Mouse (Mus musculus) stomach, embryonic 15.5 days (tissue): Measurements from ENCODE around the gene Fuom. TPM values are rescaled to one million over a fixed set of nuclear protein-coding genes. Genes with fewer than 3 reads are reported as not detected.

Experiments used
- ATAC-seq: fragments of 200-750 bp; cut with Nextera tagmentation; 2 replicates; pipeline ENCODE4 v1.8.0; 2017; ENCODE audit warnings: low read depth, moderate number of reproducible peaks, moderate TSS enrichment; ENCODE audit not compliant: insufficient read depth, low FRiP score
- H3K27ac ChIP-seq: fragments of 300-500 bp; sonication (generic); 2 replicates; pipeline ENCODE4 v1.5.1; 2015; ENCODE audit warnings: mild to moderate bottlenecking, inconsistent platforms
- H3K27me3 ChIP-seq: fragments of 300-500 bp; sonication (generic); replicated peaks from 2 replicates; pipeline ENCODE4 v1.6.1; 2015; ENCODE audit warnings: inconsistent platforms
- H3K36me3 ChIP-seq: fragments of 300-500 bp; sonication (generic); 2 replicates; pipeline ENCODE4 v1.6.1; 2015; ENCODE audit warnings: inconsistent platforms
- H3K4me1 ChIP-seq: fragments of 300-500 bp; sonication (generic); 2 replicates; pipeline ENCODE4 v1.6.1; 2015; ENCODE audit warnings: inconsistent platforms
- H3K4me2 ChIP-seq: fragments of 300-500 bp; sonication (generic); 2 replicates; pipeline ENCODE4 v1.6.1; 2015; ENCODE audit warnings: mild to moderate bottlenecking, inconsistent platforms
- H3K4me3 ChIP-seq: fragments of 300-500 bp; sonication (generic); replicated peaks from 2 replicates; pipeline ENCODE4 v1.5.1; 2015; ENCODE audit warnings: inconsistent platforms
- H3K9ac ChIP-seq: fragments of 300-500 bp; sonication (generic); 2 replicates; pipeline ENCODE4 v1.6.1; 2015; ENCODE audit warnings: inconsistent platforms
- H3K9me3 ChIP-seq: fragments of 300-500 bp; sonication (generic); 2 replicates; pipeline ENCODE4 v1.6.1; 2016; ENCODE audit warnings: inconsistent platforms
- WGBS: fragments of 180-500 bp; shearing (Covaris S2); methylation state at CpG from one replicate; pipeline ENCODE4 v1.1.7; 2015; 5-methylcytosine and 5-hydroxymethylcytosine counted together
- polyA plus RNA-seq: library from polyadenylated mRNA; unstranded; fragments of >200 nt; fragmentation: Nextera tagmentation; extraction: Ambion mirVana; gene quantifications from 2 replicates; pipeline ENCODE4 v1.2.1, GENCODE M21; 2015

Gene Fuom
- polyA plus RNA-seq, 1 experiment from 2014 or later = 32.4 TPM

DNA sequence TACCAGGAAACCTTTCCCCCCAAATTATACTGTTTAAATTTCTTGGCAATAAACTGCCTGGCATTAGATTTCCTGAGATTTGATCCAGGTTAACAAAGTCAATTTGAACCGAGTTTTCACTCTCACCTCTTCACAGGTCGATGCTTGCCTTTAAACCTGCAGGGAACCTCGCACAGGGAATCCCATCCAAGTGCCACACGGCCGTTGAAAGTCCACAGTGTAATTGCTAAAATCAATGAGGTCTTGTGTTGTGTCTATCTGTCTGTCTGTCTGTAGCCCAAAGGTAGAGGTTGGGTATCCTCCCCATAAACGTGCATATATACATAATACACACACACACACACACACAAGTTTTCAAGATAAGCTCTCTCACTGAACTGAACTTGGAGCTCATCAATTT is 34.8 kb downstream of the Fuom start:
- 49% methylated on average over 6 of the region's 6 CpGs for WGBS
- H3K9ac ChIP-seq = no peak overlapping the region
- ATAC-seq = no peak
- peaks cover 26% of the 10 kb centered on the region for H3K27me3 ChIP-seq
- no peaks in the 10 kb centered on the region for H3K36me3 ChIP-seq
- no peak overlapping the region for H3K27ac ChIP-seq
- H3K9me3 ChIP-seq = no peaks in the 10 kb centered on the region
- no peaks in the 10 kb centered on the region for H3K4me1 ChIP-seq
- no peak overlapping the region for H3K4me2 ChIP-seq
- H3K4me3 ChIP-seq = no peak overlapping the region

DNA sequence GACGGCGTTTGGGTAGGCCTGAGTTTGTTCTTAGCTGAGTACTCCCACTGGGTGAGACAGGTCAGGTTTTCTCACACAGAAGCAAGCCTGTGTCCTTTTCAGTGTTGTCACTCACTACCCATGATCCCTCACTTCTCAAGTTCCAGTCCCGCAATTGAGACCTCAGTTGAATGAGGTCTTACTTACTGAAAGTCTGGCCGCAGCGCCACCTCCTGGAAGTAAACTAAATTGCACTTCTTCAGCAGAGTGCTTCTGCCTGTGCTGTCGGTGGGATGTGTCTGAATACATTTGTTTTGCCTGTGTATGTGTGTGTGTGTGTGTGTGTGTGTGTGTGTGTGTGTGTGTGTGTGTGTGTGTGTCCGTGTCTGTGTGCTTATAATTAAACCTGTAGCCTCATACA is 39.1 kb downstream of the Fuom start:
- Histone ChIP-seq H3K4me2 (no peak overlapping the region), H3K27me3 (peaks cover 63% of the 10 kb centered on the region), H3K9ac (no peak overlapping the region), H3K9me3 (no peaks in the 10 kb centered on the region), H3K36me3 (no peaks in the 10 kb centered on the region), H3K4me1 (peaks cover 12% of the 10 kb centered on the region), H3K27ac (no peak overlapping the region), H3K4me3 (no peak overlapping the region)
- no peak for ATAC-seq
- 17% methylated on average over 7 of the region's 7 CpGs for WGBS

DNA sequence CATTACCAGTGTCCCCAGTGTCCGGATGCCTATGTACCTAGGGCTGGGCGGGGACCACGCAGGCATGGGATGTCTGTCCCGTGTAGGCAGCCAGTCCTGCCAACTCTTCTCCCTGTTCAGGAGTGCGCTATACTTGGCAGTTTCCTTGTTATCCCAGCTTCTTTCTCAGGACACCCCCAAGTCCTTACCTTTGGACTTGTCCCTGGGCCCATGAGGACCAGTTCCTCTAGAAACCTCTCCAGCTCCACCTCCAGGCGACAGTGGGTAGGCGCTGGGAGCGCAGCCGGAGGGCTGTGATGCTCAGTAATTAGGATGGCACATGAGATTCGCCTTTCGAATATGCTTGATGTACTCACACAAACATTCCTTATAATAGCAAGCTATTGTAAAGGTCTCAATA is 39.9 kb downstream of the Fuom start:
- Histone ChIP-seq H3K36me3 (no peaks in the 10 kb centered on the region), H3K4me2 (no peak overlapping the region), H3K9me3 (no peaks in the 10 kb centered on the region), H3K4me3 (no peak overlapping the region), H3K27me3 (peaks cover 70% of the 10 kb centered on the region), H3K27ac (no peak overlapping the region), H3K4me1 (peaks cover 12% of the 10 kb centered on the region), H3K9ac (no peak overlapping the region)
- 16% methylated on average over 11 of the region's 11 CpGs for WGBS
- ATAC-seq = peak; percentile 11; the same call in 1 of the 2 replicates

DNA sequence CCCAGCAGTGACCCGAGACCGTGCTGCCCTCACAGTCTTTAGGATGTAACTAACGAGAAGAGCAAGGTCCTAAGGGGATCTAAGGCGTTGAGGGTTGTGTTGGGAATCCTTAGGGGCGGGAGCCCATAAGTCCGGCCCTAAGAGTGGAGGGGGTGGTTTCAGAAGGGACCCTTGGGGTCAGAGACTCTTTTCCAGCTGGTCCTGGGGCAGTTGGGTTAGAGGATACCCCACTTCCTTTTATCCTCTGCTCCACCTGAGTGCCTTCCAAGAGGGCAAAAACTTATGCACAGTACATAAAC is 40.5 kb downstream of the Fuom start:
- Histone ChIP-seq H3K4me1 (peaks cover 12% of the 10 kb centered on the region), H3K4me3 (peak overlapping the region; percentile 41), H3K9ac (no peak overlapping the region), H3K27ac (no peak overlapping the region), H3K27me3 (peaks cover 76% of the 10 kb centered on the region), H3K4me2 (peak overlapping the region; percentile 83), H3K36me3 (no peaks in the 10 kb centered on the region), H3K9me3 (no peaks in the 10 kb centered on the region)
- ATAC-seq = no peak; the same call in 1 of the 2 replicates
- 1% methylated on average over 6 of the region's 6 CpGs for WGBS

DNA sequence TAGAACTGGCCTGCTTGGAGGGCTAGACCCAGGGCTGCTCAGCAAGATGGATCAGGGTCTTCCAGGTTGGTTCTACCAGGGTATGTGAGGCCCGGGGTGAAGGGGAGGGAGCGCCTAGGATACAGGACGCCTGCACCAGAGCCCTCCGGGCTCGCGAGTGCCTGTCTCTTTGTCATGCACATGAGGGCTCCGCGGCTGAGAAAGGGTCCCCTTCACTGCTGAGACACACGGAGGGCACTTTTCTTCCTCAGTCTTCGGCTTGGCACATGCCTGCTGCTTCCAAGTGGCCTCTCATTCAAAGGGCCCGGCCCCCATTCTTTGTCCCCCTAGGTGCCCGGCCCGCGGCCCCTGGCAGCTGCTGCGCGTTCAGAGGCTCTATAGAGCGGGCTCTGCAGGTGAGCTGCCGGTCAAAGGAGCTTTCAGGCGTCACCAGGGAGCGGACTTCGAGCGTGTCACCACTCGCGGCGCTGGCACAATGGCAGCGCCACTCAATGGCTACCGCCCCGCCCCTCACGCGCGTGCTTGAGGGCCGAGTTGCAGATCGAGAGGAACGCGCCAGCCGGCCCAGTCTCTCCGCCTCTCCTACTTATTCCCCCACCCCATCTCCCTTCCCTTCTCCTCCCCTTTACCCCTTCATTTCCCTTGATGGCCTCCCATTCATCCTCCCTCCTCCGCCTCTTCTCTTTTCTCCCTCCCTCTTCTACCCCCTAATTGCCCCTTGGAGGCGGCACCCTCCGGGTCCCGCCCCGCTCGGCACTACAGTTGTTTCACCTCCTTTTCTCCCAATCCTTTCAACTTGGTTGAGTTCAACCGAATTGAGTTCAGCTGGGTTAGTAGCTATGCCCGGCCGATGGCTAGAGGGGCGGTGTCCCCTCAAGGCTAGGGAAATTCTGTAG is 41.1 kb downstream of the Fuom start:
- Histone ChIP-seq H3K4me1 (peaks cover 12% of the 10 kb centered on the region), H3K9ac (no peak overlapping the region), H3K9me3 (no peaks in the 10 kb centered on the region), H3K27me3 (peaks cover 81% of the 10 kb centered on the region), H3K27ac (0 out of 2 replicates have a peak overlapping the region, but pooled peaks have one; percentile 40), H3K4me3 (peak overlapping the region; percentile 41), H3K4me2 (peak overlapping the region; percentile 83), H3K36me3 (no peaks in the 10 kb centered on the region)
- ATAC-seq = no peak; the same call in 1 of the 2 replicates
- under 1% methylated on average over 46 of the region's 47 CpGs for WGBS

DNA sequence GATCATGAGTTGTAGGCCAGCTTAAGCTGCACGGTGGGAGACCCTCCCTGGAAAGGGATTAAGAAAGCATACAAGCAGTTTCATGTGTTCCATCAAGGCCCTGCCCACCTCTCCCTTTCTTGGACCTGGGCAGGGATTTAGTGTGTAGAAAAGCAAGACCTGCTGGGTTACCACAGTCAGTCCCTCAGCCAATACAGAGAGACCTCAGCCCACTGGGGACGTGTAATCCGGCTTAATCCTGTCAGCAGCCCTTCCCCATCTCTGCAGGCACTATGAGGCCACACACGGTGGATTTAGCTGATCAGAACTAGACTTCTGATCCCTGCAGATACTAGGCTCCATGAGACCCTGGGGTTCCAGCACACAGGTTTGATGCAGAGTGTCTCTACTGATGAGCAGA is 42.6 kb downstream of the Fuom start:
- no peaks in the 10 kb centered on the region for H3K36me3 ChIP-seq
- 47% methylated on average over 4 of the region's 4 CpGs for WGBS
- no peak for ATAC-seq
- no peaks in the 10 kb centered on the region for H3K9me3 ChIP-seq
- peaks cover 12% of the 10 kb centered on the region for H3K4me1 ChIP-seq
- no peak overlapping the region for H3K4me2 ChIP-seq
- no peak overlapping the region for H3K27ac ChIP-seq
- H3K27me3 ChIP-seq = peaks cover 84% of the 10 kb centered on the region
- no peak overlapping the region for H3K9ac ChIP-seq
- no peak overlapping the region for H3K4me3 ChIP-seq

DNA sequence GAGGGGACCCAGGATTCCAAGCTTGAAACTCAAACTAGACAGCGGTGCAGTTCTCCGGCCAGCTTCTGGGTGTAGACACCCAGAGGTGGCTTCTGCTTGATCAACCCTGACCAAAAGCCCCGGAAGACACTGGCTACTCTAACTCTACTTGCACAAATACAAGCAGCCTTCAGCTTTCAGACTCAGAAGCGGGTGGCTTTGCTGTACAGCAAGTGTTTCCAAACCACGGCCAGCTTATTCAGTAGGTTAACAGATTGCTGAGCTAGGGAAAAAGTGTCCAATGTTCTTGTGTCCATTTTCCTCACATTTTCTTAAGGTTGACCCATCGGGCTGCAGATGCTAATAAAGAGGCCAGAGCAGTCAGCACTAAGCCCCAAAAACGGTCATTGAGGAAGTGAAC is 43.7 kb downstream of the Fuom start:
- Histone ChIP-seq H3K4me1 (peaks cover 12% of the 10 kb centered on the region), H3K27me3 (peaks cover 75% of the 10 kb centered on the region), H3K4me2 (peak overlapping the region; percentile 80), H3K9me3 (no peaks in the 10 kb centered on the region), H3K9ac (no peak overlapping the region), H3K36me3 (no peaks in the 10 kb centered on the region), H3K4me3 (peak overlapping the region; percentile 41), H3K27ac (no peak overlapping the region)
- no peak for ATAC-seq
- WGBS = 34% methylated on average over 7 of the region's 7 CpGs

DNA sequence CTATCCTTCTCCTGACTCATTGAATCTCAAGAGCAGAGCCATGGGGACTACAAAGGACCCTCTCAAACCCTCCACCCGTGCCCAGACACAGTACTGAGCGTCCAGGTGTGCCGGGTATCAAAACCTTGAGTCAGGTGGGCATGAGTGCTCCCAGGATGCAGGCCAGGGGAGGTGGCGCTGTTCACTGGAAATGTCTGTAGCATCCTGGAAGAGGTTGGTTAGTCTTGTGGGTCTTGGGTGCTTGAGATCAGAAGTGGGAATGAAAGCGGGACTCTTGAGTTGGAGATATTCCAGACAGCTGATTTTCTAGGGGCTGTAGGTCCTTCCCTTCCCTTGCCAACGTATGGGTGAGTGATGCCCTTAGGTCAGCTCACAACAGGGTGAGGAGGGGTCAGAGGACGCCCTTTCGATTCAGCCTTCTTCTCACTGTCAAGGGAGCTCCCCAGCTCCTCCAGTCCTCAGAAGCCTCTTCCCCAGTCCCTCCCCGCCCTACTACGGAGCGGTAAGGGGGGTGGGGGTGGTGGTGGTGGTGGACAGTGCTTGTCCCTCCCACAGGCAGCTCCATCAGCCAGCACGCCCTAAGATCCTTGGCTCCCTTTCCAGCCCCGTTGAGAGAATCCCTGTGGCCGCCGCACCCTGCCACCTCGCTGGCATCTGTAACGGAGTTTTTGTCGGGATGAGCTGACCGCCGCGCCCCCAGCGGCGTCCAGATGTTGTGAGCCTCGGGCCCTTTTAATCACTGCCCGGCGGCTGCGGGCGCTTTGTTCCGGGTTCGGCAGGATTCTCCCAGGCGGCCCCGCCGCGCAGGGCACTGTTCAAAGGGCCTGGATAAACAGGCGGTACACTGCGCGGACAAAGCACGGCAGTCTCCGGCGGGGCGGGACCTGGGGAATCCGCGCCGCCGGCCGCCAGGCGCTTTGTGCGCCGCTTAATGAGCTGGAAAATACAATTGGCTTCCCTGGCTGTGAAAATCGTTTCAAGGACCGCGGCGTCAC is 44.5 kb downstream of the Fuom start:
- peak; percentile 53; the same call in 1 of the 2 replicates for ATAC-seq
- Histone ChIP-seq H3K36me3 (no peaks in the 10 kb centered on the region), H3K4me2 (peak overlapping the region; percentile 80), H3K27me3 (peaks cover 78% of the 10 kb centered on the region), H3K9ac (no peak overlapping the region), H3K4me3 (peak overlapping the region; percentile 41), H3K27ac (no peak overlapping the region), H3K9me3 (no peaks in the 10 kb centered on the region), H3K4me1 (peaks cover 12% of the 10 kb centered on the region)
- 4% methylated on average over 53 of the region's 53 CpGs for WGBS

DNA sequence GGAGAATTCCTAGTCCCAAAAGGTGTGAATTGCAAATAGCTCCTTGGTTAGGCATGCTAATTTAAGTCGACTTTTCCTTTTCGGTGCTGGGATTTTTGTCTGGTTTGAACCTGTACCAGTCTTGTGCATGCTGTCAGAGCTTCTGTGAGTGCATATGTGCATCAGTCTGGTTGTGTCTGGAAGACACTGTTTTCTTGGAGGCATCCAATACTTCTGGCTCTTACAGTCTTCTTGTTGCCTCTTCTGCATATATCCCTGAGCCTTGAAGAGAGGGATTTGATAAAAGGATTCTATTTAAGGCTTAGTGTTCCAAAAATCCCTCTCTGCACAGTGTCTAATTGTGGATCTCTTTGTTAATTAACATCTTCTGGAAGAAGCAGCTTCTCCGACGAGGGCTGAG is 48.1 kb downstream of the Fuom start:
- WGBS = 69% methylated on average over 4 of the region's 4 CpGs
- H3K4me3 ChIP-seq = no peak overlapping the region
- no peaks in the 10 kb centered on the region for H3K36me3 ChIP-seq
- H3K4me2 ChIP-seq = no peak overlapping the region
- no peak for ATAC-seq
- no peaks in the 10 kb centered on the region for H3K9me3 ChIP-seq
- H3K27ac ChIP-seq = no peak overlapping the region
- H3K9ac ChIP-seq = no peak overlapping the region
- peaks cover 78% of the 10 kb centered on the region for H3K27me3 ChIP-seq
- peaks cover 9% of the 10 kb centered on the region for H3K4me1 ChIP-seq

DNA sequence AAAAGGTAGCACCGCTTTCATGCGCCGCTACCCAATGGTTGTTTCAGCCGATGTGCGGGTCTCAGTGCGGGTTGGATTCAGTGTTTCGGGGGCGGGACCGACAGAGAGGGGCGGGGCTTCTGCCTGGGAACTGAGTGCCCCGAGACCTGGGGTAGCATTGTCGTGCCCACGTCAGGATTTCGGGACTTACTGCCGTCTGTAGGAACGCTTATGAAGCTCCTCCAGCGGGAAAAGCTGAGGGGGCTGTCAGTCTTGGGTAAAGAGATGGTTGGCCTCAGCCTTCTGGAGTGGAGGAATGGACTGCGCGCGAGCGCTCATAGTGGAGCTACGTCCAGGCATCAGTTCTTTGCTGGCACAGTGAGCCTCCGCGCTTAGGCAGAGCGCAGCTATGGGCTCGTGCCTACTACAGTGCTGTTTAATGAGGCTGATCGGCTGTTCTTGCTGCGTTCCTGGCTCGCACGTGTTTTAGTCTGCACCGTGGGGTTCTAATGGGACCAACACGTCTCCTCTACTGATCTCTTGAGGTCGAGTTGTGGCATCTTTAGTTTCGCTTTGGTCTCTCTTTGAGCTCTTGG is 53.0 kb downstream of the Fuom start:
- H3K27me3 ChIP-seq = peaks cover 92% of the 10 kb centered on the region
- H3K9ac ChIP-seq = no peak overlapping the region
- ATAC-seq = peak; percentile 27; the same call in 1 of the 2 replicates
- no peaks in the 10 kb centered on the region for H3K36me3 ChIP-seq
- H3K9me3 ChIP-seq = no peaks in the 10 kb centered on the region
- H3K4me2 ChIP-seq = peak overlapping the region; percentile 87
- WGBS = under 1% methylated on average over 34 of the region's 34 CpGs
- H3K4me3 ChIP-seq = peak overlapping the region; percentile 42
- H3K27ac ChIP-seq = no peak overlapping the region
- H3K4me1 ChIP-seq = peaks cover 22% of the 10 kb centered on the region

DNA sequence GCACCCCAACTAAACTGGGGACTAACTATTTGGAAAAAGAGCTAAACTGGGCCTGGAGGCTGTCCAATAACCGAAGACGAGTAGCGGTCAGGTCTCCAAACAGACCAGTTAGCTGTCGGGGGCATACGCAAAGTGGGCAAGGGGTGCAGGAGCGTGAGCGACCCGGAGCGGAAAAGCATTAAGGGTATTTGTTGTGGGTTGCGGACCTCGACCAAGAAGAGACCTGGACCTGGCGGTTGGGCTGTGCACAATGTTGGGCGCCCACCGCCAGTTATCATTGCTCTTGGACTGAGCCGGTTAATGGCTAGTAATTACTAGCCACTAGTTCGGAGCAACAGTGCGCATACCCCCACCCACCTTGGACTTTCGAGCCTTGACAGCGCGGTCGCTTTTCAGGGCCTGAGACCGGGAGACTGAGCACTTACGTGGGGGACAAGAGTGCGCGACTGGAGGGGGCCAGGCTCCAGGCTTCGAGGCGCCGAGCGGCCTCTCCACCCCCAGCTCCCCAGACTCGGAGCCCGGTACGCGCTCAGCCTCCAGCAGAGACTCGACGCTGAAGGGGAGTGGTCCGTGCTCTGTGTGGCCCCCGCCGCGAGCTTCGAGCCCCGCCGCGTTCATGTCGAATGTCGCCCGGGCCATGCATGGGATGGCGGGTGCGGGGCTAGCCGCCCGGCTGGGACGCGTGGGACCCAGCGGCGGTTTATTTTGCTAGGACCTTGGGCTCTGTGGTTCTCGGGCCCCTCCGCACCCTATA is 53.7 kb downstream of the Fuom start, which contains the start of gene Msx3:
Gene Msx3 (minus strand): TSS at position 729 of the 754 bp plus-strand sequence.
- H3K27me3 ChIP-seq = peaks cover 94% of the 10 kb centered on the region
- H3K4me3 ChIP-seq = peak within 1 kb of the TSS; percentile 42
- H3K4me1 ChIP-seq = peaks cover 22% of the 10 kb centered on the region
- ATAC-seq = peak; percentile 14; the same call in 1 of the 2 replicates
- H3K4me2 ChIP-seq = peak within 1 kb of the TSS; percentile 87
- no peak within 1 kb of the TSS for H3K9ac ChIP-seq
- WGBS = under 1% methylated on average over 56 of the region's 56 CpGs
- H3K27ac ChIP-seq = no peak within 1 kb of the TSS
- no peaks in the 10 kb centered on the region for H3K9me3 ChIP-seq
- no peaks in the 10 kb centered on the region for H3K36me3 ChIP-seq
